Mouse (Mus musculus) central nervous system, embryonic 11.5 days (tissue): ENCODE data around the gene Coq7. TPM values are rescaled to one million over a fixed set of nuclear protein-coding genes. Genes with fewer than 3 reads are reported as not detected.

Experiments
- polyA plus RNA-seq: library from polyadenylated mRNA; depleted of rRNA; stranded (reverse); fragments of >200 nt; gene quantifications from 2 replicates; pipeline ENCODE4 v1.2.3, GENCODE M21; 2012; rRNA removed

Coq7 gene
- 79.8 and 99.6 TPM in 2 replicates for polyA plus RNA-seq

GRCm38 (mm10) chr7:118533178-118533578 is at the start of gene Coq7:
TSS of gene Coq7 (minus strand) at chr7:118533356.

GRCm38 (mm10) chr7:118491431-118492147 is 41.6 kb downstream of the Coq7 start, which contains the start of gene Itpripl2:
TSS of gene Itpripl2 (minus strand) at chr7:118491975.

Other genes starting within 250 kb of the Coq7 start
- 1.9 and 3.6 TPM in 2 replicates for gene Syt17, start 85.1 kb downstream of the Coq7 start, polyA plus RNA-seq
- 4.2 and 5.7 TPM in 2 replicates for gene Itpripl2, start 41.4 kb downstream of the Coq7 start, polyA plus RNA-seq
- 6.3 and 8.8 TPM in 2 replicates for gene Tmc7, start 51.4 kb upstream of the Coq7 start, polyA plus RNA-seq
- gene Tmc5, start 63.9 kb upstream of the Coq7 start, polyA plus RNA-seq, result 0.19 and 0.20 TPM in 2 replicates
- 74.3 and 76.0 TPM in 2 replicates for gene Gde1, start 172.4 kb upstream of the Coq7 start, polyA plus RNA-seq
- gene Ccp110, start 179.2 kb upstream of the Coq7 start, polyA plus RNA-seq, result 61.8 and 66.8 TPM in 2 replicates
- gene Vps35l, start 206.9 kb upstream of the Coq7 start, polyA plus RNA-seq, result 47.0 and 52.1 TPM in 2 replicates